Mouse (Mus musculus): ENCODE results near the gene Hilpda. TPM values are rescaled to one million over a fixed set of nuclear protein-coding genes. Genes with fewer than 3 reads are reported as not detected.

The Hilpda gene
- total RNA-seq, 1 experiment, result 36.9 TPM

GRCm38 (mm10) chr6:29303251-29303650, 31.0 kb downstream of the Hilpda start:
- no peaks in the 10 kb centered on the region for H3K9me3 ChIP-seq (ENCODE audit: control insufficient read depth, insufficient read depth, low read depth, low read length)
- H3K36me3 ChIP-seq (ENCODE audit: control insufficient read depth, insufficient read depth, low read length, poor library complexity, severe bottlenecking), result no peaks in the 10 kb centered on the region
- H3K4me1 ChIP-seq (ENCODE audit: control insufficient read depth in 2 of 2, insufficient read depth in 2 of 2, low read length in 2 of 2, poor library complexity in 1 of 2), result no peaks in the 10 kb centered on the region; a peak in 1 of 4 replicates
- H3K9ac ChIP-seq (ENCODE audit: insufficient read depth, low read depth, low read length, poor library complexity, severe bottlenecking), result no peak overlapping the region
- in situ Hi-C loops (cut with MboI; ENCODE audit: low sequenced_read_pairs in 2 of 2, unreplicated experiment in 2 of 2), result no loop called here
- no peak overlapping the region for H3K4me3 ChIP-seq (ENCODE audit: insufficient read depth in 1 of 2, low read depth in 1 of 2, low read length in 2 of 2, poor library complexity in 1 of 2, severe bottlenecking in 1 of 2)
- TF ChIP-seq HCFC1 (IDR thresholded peaks at IDR 0.05; ENCODE audit: borderline replicate concordance, insufficient read depth, low read length), result no peak
- no peak for TF ChIP-seq ZNF384 (IDR thresholded peaks at IDR 0.05; ENCODE audit: low read depth, low read length)
- TF ChIP-seq ZC3H11A (IDR thresholded peaks at IDR 0.05; ENCODE audit: borderline replicate concordance, low read depth, low read length), result no peak
- TF ChIP-seq MAFK (IDR thresholded peaks at IDR 0.05; ENCODE audit: insufficient read depth, low read depth, low read length), result no peak
- no peak for TF ChIP-seq CHD2 (IDR thresholded peaks at IDR 0.05; ENCODE audit: low read depth, low read length)
- DNase-seq (ENCODE audit: low read depth, low spot score), result no peak
- no peak overlapping the region for H3K27ac ChIP-seq (ENCODE audit: insufficient read depth, low read depth, low read length, poor library complexity, severe bottlenecking)

GRCm38 (mm10) chr6:29303726-29304125, 31.4 kb downstream of the Hilpda start:
- in situ Hi-C loops (cut with MboI; ENCODE audit: low sequenced_read_pairs in 2 of 2, unreplicated experiment in 2 of 2), result no loop called here
- Histone ChIP-seq H3K9me3 (ENCODE audit: control insufficient read depth, insufficient read depth, low read depth, low read length) (no peaks in the 10 kb centered on the region), H3K9ac (ENCODE audit: insufficient read depth, low read depth, low read length, poor library complexity, severe bottlenecking) (no peak overlapping the region), H3K4me1 (ENCODE audit: control insufficient read depth in 2 of 2, insufficient read depth in 2 of 2, low read length in 2 of 2, poor library complexity in 1 of 2) (no peaks in the 10 kb centered on the region; a peak in 1 of 4 replicates), H3K4me3 (ENCODE audit: insufficient read depth in 1 of 2, low read depth in 1 of 2, low read length in 2 of 2, poor library complexity in 1 of 2, severe bottlenecking in 1 of 2) (no peak overlapping the region), H3K36me3 (ENCODE audit: control insufficient read depth, insufficient read depth, low read length, poor library complexity, severe bottlenecking) (no peaks in the 10 kb centered on the region), H3K27ac (ENCODE audit: insufficient read depth, low read depth, low read length, poor library complexity, severe bottlenecking) (no peak overlapping the region)
- TF ChIP-seq ZNF384 (IDR thresholded peaks at IDR 0.05; ENCODE audit: low read depth, low read length) (no peak), MAFK (IDR thresholded peaks at IDR 0.05; ENCODE audit: insufficient read depth, low read depth, low read length) (no peak), CHD2 (IDR thresholded peaks at IDR 0.05; ENCODE audit: low read depth, low read length) (no peak), ZC3H11A (IDR thresholded peaks at IDR 0.05; ENCODE audit: borderline replicate concordance, low read depth, low read length) (no peak), HCFC1 (IDR thresholded peaks at IDR 0.05; ENCODE audit: borderline replicate concordance, insufficient read depth, low read length) (no peak)
- no peak for DNase-seq (ENCODE audit: low read depth, low spot score)

- in situ Hi-C loops (cut with MboI; ENCODE audit: low sequenced_read_pairs in 2 of 2, unreplicated experiment in 2 of 2), result no loop called here
- no peak overlapping the region; the same call in 1 of the 2 replicates for H3K9ac ChIP-seq (ENCODE audit: insufficient read depth, low read depth, low read length, poor library complexity, severe bottlenecking)
- no peaks in the 10 kb centered on the region for H3K9me3 ChIP-seq (ENCODE audit: control insufficient read depth, insufficient read depth, low read depth, low read length)
- H3K4me1 ChIP-seq (ENCODE audit: control insufficient read depth in 2 of 2, insufficient read depth in 2 of 2, low read length in 2 of 2, poor library complexity in 1 of 2), result peaks cover 0 to 3% of the 10 kb centered on the region in 2 experiments; a peak in 1 of 4 replicates
- DNase-seq (ENCODE audit: low read depth, low spot score), result no peak
- H3K4me3 ChIP-seq (ENCODE audit: insufficient read depth in 1 of 2, low read depth in 1 of 2, low read length in 2 of 2, poor library complexity in 1 of 2, severe bottlenecking in 1 of 2), result no peak overlapping the region
- no peak overlapping the region for H3K27ac ChIP-seq (ENCODE audit: insufficient read depth, low read depth, low read length, poor library complexity, severe bottlenecking)
- no peak for TF ChIP-seq MAFK (IDR thresholded peaks at IDR 0.05; ENCODE audit: insufficient read depth, low read depth, low read length)
- TF ChIP-seq CHD2 (IDR thresholded peaks at IDR 0.05; ENCODE audit: low read depth, low read length), result no peak
- TF ChIP-seq ZC3H11A (IDR thresholded peaks at IDR 0.05; ENCODE audit: borderline replicate concordance, low read depth, low read length), result no peak
- TF ChIP-seq ZNF384 (IDR thresholded peaks at IDR 0.05; ENCODE audit: low read depth, low read length), result no peak
- no peak for TF ChIP-seq HCFC1 (IDR thresholded peaks at IDR 0.05; ENCODE audit: borderline replicate concordance, insufficient read depth, low read length)
- no peaks in the 10 kb centered on the region for H3K36me3 ChIP-seq (ENCODE audit: control insufficient read depth, insufficient read depth, low read length, poor library complexity, severe bottlenecking)
These were observed 33.2 kb downstream of the Hilpda start for GRCm38 (mm10) chr6:29305462-29305861.

- no peak overlapping the region for H3K4me3 ChIP-seq (ENCODE audit: insufficient read depth in 1 of 2, low read depth in 1 of 2, low read length in 2 of 2, poor library complexity in 1 of 2, severe bottlenecking in 1 of 2)
These were observed 36.7 kb downstream of the Hilpda start for GRCm38 (mm10) chr6:29308846-29309605.

More at GRCm38 (mm10) chr6:29308846-29309605, 36.7 kb downstream of the Hilpda start:
- TF ChIP-seq MAFK (IDR thresholded peaks at IDR 0.05; ENCODE audit: insufficient read depth, low read depth, low read length) (no peak), HCFC1 (IDR thresholded peaks at IDR 0.05; ENCODE audit: borderline replicate concordance, insufficient read depth, low read length) (no peak), ZC3H11A (IDR thresholded peaks at IDR 0.05; ENCODE audit: borderline replicate concordance, low read depth, low read length) (no peak), CHD2 (IDR thresholded peaks at IDR 0.05; ENCODE audit: low read depth, low read length) (no peak), ZNF384 (IDR thresholded peaks at IDR 0.05; ENCODE audit: low read depth, low read length) (no peak)
- in situ Hi-C loops (cut with MboI; ENCODE audit: low sequenced_read_pairs in 2 of 2, unreplicated experiment in 2 of 2), result no loop called here
- Histone ChIP-seq H3K4me1 (ENCODE audit: control insufficient read depth in 2 of 2, insufficient read depth in 2 of 2, low read length in 2 of 2, poor library complexity in 1 of 2) (peaks cover 0 to 3% of the 10 kb centered on the region in 2 experiments; a peak in 1 of 4 replicates), H3K36me3 (ENCODE audit: control insufficient read depth, insufficient read depth, low read length, poor library complexity, severe bottlenecking) (no peaks in the 10 kb centered on the region), H3K27ac (ENCODE audit: insufficient read depth, low read depth, low read length, poor library complexity, severe bottlenecking) (no peak overlapping the region), H3K9me3 (ENCODE audit: control insufficient read depth, insufficient read depth, low read depth, low read length) (no peaks in the 10 kb centered on the region), H3K9ac (ENCODE audit: insufficient read depth, low read depth, low read length, poor library complexity, severe bottlenecking) (no peak overlapping the region)
- no peak for DNase-seq (ENCODE audit: low read depth, low spot score)
